Mouse (Mus musculus) hindbrain, embryonic 11.5 days (tissue): Measurements from ENCODE around the gene Ccdc136. TPM values are rescaled to one million over a fixed set of nuclear protein-coding genes. Genes with fewer than 3 reads are reported as not detected.

Experiments used
- ATAC-seq: fragments of 200-750 bp; cut with Nextera tagmentation; 2 replicates; pipeline ENCODE4 v1.8.0; 2017; ENCODE audit warnings: mild to moderate bottlenecking, moderate TSS enrichment, moderate library complexity; ENCODE audit not compliant: low FRiP score
- DNase-seq: peaks from one replicate; pipeline ENCODE4 v3.0.0-alpha.2; 2015; ENCODE audit warnings: low spot score
- H3K27ac ChIP-seq: fragments of 300-500 bp; sonication (generic); 2 replicates; pipeline ENCODE4 v1.5.1; 2014; ENCODE audit warnings: mild to moderate bottlenecking, low read depth, low read length
- H3K27me3 ChIP-seq: fragments of 300-500 bp; sonication (generic); 2 replicates; pipeline ENCODE4 v1.6.1; 2014; ENCODE audit warnings: mild to moderate bottlenecking, low read length, moderate library complexity, mixed read lengths; ENCODE audit not compliant: control insufficient read depth, insufficient read depth
- H3K36me3 ChIP-seq: fragments of 300-500 bp; sonication (generic); 2 replicates; pipeline ENCODE4 v1.6.1; 2014; ENCODE audit warnings: mild to moderate bottlenecking, low read length, moderate library complexity, mixed read lengths; ENCODE audit not compliant: control insufficient read depth, insufficient read depth
- H3K4me1 ChIP-seq: fragments of 300-500 bp; sonication (generic); replicated peaks from 2 replicates; pipeline ENCODE4 v1.6.1; 2014; ENCODE audit warnings: low read length, mixed read lengths; ENCODE audit not compliant: control insufficient read depth, insufficient read depth
- H3K4me2 ChIP-seq: fragments of 300-500 bp; sonication (generic); replicated peaks from 2 replicates; pipeline ENCODE4 v1.6.1; 2014; ENCODE audit warnings: mild to moderate bottlenecking, low read depth, low read length
- H3K4me3 ChIP-seq: fragments of 300-500 bp; sonication (generic); 2 replicates; pipeline ENCODE4 v1.5.1; 2014; ENCODE audit warnings: low read depth, low read length
- H3K9ac ChIP-seq: fragments of 300-500 bp; sonication (generic); 2 replicates; pipeline ENCODE4 v1.6.1; 2014; ENCODE audit warnings: low read depth, low read length
- H3K9me3 ChIP-seq: fragments of 300-500 bp; sonication (generic); 2 replicates; pipeline ENCODE4 v1.6.1; 2016; ENCODE audit warnings: low read length; ENCODE audit not compliant: control insufficient read depth
- WGBS: fragments of 180-500 bp; shearing (Covaris S2); extraction: QIAGEN DNeasy Blood & Tissue Kit; methylation state at CpG from one replicate; pipeline ENCODE4 v1.1.7; 2014; 5-methylcytosine and 5-hydroxymethylcytosine counted together
- polyA plus RNA-seq: library from polyadenylated mRNA; unstranded; fragments of >200 nt; fragmentation: Nextera tagmentation; extraction: Ambion mirVana; gene quantifications from 2 replicates; pipeline ENCODE4 v1.2.1, GENCODE M21; 2014

Ccdc136 gene
- polyA plus RNA-seq, 1 experiment from 2014 or later, result 25.4 TPM

GRCm38 (mm10) chr6:29360211-29360610, 35.9 kb upstream of the Ccdc136 start:
- ATAC-seq, result no peak
- no peaks in the 10 kb centered on the region for H3K27me3 ChIP-seq
- H3K27ac ChIP-seq, result no peak overlapping the region
- WGBS, result 93% methylated on average over 6 of the region's 6 CpGs
- DNase-seq, result no peak
- H3K4me2 ChIP-seq, result no peak overlapping the region
- no peak overlapping the region for H3K4me3 ChIP-seq
- no peaks in the 10 kb centered on the region for H3K4me1 ChIP-seq
- 0 out of 2 replicates have a peak, but pooled peaks cover 3% of the 10 kb centered on the region for H3K36me3 ChIP-seq
- H3K9me3 ChIP-seq, result no peaks in the 10 kb centered on the region
- H3K9ac ChIP-seq, result no peak overlapping the region

DNA sequence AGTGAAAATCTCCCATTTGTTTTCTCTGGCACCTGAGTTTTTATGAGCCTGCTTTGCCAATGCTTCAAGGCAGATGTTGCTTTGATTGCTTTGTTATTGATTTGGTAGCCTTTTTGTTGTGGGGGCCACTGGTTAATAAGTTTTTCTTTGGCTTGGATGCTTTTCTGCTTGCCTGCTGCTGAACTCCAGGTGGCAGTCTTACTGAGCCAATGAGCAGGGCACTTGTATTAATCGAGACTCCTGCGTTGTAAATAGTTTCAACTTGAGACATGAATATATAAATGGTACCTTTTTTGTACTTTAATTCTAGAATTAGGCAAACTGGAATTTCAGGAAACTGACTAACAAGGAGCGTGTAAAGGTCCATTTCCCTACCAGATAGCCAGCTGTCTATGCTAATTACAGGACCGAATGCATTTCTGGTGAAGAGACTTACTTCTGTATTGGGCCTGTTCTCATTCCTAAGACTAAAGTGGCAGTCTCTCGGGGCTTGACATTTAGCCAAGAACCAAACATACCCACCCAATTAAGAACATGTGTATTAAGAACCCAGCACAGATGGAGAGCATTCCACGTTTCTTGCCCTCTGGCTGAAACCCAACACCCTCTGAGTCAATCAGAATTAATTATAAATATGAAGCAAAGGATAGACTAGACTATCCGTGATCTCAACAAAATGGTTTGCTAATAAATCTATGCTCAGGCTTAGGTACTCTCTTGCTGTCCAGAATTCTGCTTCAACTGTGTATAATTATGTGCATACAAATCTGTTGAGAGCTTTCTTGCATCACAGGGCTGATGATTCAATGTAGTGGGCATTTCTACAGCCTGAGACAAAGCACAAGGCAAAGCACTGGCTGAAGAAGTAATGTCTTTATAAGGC, 33.6 kb upstream of the Ccdc136 start:
- ATAC-seq (no peak), DNase-seq (no peak)
- Histone ChIP-seq H3K36me3 (peaks cover 1% of the 10 kb centered on the region; the same call in 1 of the 2 replicates), H3K4me1 (no peaks in the 10 kb centered on the region), H3K4me2 (no peak overlapping the region), H3K27ac (no peak overlapping the region), H3K4me3 (no peak overlapping the region), H3K9ac (no peak overlapping the region), H3K27me3 (no peaks in the 10 kb centered on the region), H3K9me3 (no peaks in the 10 kb centered on the region)
- WGBS, result 69% methylated on average over 7 of the region's 7 CpGs

- Histone ChIP-seq H3K27ac (no peak overlapping the region), H3K9ac (no peak overlapping the region), H3K9me3 (no peaks in the 10 kb centered on the region), H3K27me3 (no peaks in the 10 kb centered on the region), H3K4me3 (no peak overlapping the region), H3K4me2 (no peak overlapping the region), H3K4me1 (no peaks in the 10 kb centered on the region), H3K36me3 (no peaks in the 10 kb centered on the region; the same call in 1 of the 2 replicates)
- 87% methylated on average over 3 of the region's 3 CpGs for WGBS
- no peak for ATAC-seq
- DNase-seq, result no peak
Observed at GRCm38 (mm10) chr6:29363129-29363515, 33.0 kb upstream of the Ccdc136 start.

DNA sequence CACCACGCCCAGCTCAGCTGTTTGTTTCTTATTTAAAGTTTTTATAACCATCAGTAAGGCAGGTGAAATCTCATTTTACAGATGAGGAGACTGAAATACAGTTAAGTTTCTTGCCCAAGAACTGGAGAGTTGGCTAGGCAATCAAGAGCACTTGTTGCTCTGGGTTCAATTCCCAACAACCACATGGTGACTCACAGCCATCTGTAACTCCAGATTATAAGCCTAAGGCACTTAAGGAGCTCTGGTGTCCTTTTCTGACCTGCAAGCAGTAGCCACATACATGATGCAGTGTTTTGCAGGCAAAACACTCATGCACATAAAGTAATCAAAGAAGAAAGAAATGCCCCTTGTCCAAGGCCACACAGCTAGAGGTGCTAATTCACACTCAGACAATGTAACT, 30.8 kb upstream of the Ccdc136 start:
- no peak overlapping the region for H3K9ac ChIP-seq
- no peaks in the 10 kb centered on the region for H3K27me3 ChIP-seq
- H3K9me3 ChIP-seq, result no peaks in the 10 kb centered on the region
- no peak overlapping the region for H3K4me2 ChIP-seq
- 97% methylated on average over 1 of the region's 1 CpGs for WGBS
- H3K36me3 ChIP-seq, result no peaks in the 10 kb centered on the region; the same call in 1 of the 2 replicates
- H3K4me1 ChIP-seq, result no peaks in the 10 kb centered on the region
- no peak overlapping the region for H3K27ac ChIP-seq
- H3K4me3 ChIP-seq, result no peak overlapping the region
- ATAC-seq (no peak), DNase-seq (no peak)

DNA sequence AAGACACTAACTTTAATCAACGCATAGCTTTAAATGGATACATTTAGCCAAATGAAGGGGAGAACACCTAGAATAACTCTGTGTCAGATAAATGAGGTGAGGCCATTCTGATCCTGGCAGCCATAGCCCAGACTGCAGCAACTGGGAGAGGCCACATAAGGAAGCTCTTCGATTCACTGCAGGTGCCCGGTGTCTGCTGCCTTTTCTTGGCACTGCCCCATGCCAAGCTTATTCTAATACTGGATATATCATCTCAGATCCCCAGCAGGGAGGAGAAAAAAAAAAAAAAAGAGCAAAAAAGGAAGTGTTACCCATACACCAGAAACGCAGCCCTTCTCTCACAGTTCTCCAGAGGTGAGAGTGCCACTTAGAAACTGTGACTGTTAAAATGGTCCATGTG, 18.7 kb upstream of the Ccdc136 start:
- no peaks in the 10 kb centered on the region for H3K9me3 ChIP-seq
- WGBS, result 93% methylated on average over 4 of the region's 4 CpGs
- H3K27me3 ChIP-seq, result no peaks in the 10 kb centered on the region
- no peaks in the 10 kb centered on the region for H3K36me3 ChIP-seq
- no peak overlapping the region for H3K4me2 ChIP-seq
- H3K4me1 ChIP-seq, result no peaks in the 10 kb centered on the region
- H3K9ac ChIP-seq, result no peak overlapping the region
- DNase-seq (no peak), ATAC-seq (no peak)
- no peak overlapping the region for H3K27ac ChIP-seq
- no peak overlapping the region for H3K4me3 ChIP-seq

DNA sequence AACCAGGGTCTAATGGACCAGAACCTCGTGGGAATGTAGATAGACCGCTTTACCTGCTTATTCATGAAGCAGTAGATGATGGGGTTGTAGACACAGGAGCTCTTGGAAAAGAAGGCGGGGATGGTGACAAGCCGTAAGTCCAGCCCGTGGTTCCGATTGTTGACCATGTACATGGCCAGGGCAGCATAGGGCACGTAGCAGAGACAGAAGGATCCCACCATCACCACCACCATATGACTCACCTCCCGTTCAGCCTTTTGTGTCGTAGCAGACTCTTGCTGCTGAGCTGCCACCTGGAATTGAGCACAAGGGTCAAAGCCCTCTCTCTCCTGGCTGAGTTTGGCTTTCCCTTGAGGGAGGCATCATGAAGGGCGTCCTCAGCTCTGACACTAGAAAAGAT, 17.4 kb upstream of the Ccdc136 start:
- Histone ChIP-seq H3K9ac (no peak overlapping the region), H3K27ac (no peak overlapping the region), H3K4me2 (no peak overlapping the region), H3K36me3 (no peaks in the 10 kb centered on the region), H3K27me3 (no peaks in the 10 kb centered on the region), H3K9me3 (no peaks in the 10 kb centered on the region), H3K4me1 (no peaks in the 10 kb centered on the region), H3K4me3 (no peak overlapping the region)
- DNase-seq (no peak), ATAC-seq (no peak)
- 93% methylated on average over 10 of the region's 10 CpGs for WGBS

- ATAC-seq (no peak), DNase-seq (no peak)
- Histone ChIP-seq H3K27ac (no peak overlapping the region), H3K9me3 (no peaks in the 10 kb centered on the region), H3K4me1 (no peaks in the 10 kb centered on the region), H3K4me2 (no peak overlapping the region), H3K36me3 (no peaks in the 10 kb centered on the region), H3K4me3 (no peak overlapping the region), H3K9ac (no peak overlapping the region), H3K27me3 (no peaks in the 10 kb centered on the region)
- WGBS, result 90% methylated on average over 6 of the region's 6 CpGs
Observed at GRCm38 (mm10) chr6:29379954-29380353, 16.2 kb upstream of the Ccdc136 start.

- Histone ChIP-seq H3K27ac (no peak overlapping the region), H3K4me2 (no peak overlapping the region), H3K9me3 (no peaks in the 10 kb centered on the region), H3K4me3 (no peak overlapping the region), H3K4me1 (no peaks in the 10 kb centered on the region), H3K9ac (no peak overlapping the region), H3K27me3 (no peaks in the 10 kb centered on the region), H3K36me3 (no peaks in the 10 kb centered on the region)
- 63% methylated on average over 2 of the region's 2 CpGs for WGBS
- DNase-seq (no peak), ATAC-seq (no peak)
Observed at GRCm38 (mm10) chr6:29382442-29382841, 13.7 kb upstream of the Ccdc136 start.

DNA sequence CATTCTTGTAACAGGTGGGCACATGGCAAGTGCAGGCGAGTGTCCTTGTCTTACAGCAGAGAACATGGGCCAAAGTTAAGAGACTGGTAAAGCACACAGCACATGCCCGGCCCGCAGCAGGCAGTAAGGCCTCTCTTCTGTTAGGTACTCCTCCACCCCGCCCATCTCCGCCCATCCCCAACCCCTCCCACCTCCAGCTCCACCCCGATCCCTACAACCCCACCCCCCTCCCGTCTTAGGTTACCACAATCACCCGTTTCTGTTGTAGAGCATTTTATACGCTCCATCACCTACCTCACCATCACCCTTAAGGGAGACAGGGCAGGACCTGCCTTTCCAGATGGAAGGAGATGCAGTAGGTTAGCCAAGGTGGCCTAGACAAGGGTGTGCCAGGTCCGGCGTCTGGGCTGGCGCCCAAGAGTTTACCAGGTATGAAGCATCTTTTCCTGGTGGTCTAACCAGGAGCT, 8.0 kb upstream of the Ccdc136 start, which contains the start of gene Opn1sw:
Gene Opn1sw, minus strand, starts transcription at position 417 of the 467 bp plus-strand sequence.
- Histone ChIP-seq H3K27ac (no peak within 1 kb of the TSS), H3K4me1 (no peaks in the 10 kb centered on the region), H3K9me3 (no peaks in the 10 kb centered on the region), H3K27me3 (no peaks in the 10 kb centered on the region), H3K4me2 (peak within 1 kb of the TSS; percentile 7; the same call in 1 of the 2 replicates), H3K9ac (no peak within 1 kb of the TSS), H3K4me3 (no peak within 1 kb of the TSS), H3K36me3 (no peaks in the 10 kb centered on the region)
- ATAC-seq, result no peak
- DNase-seq, result peak; percentile 29
- WGBS, result 4% methylated on average over 12 of the region's 12 CpGs
